Mouse (Mus musculus): ENCODE data around the gene Acad11. TPM values are rescaled to one million over a fixed set of nuclear protein-coding genes. Genes with fewer than 3 reads are reported as not detected.

Gene Acad11
- total RNA-seq, 2 experiments from 2014 or later = 21.9 to 25.6 TPM

GRCm38 (mm10) chr9:104130141-104130755 lies 67.1 kb downstream of the Acad11 start:
- no peak for DNase-seq (ENCODE audit: low spot score in 2 of 2)
- intact Hi-C loops (cut with DNase I) = no loop called here

GRCm38 (mm10) chr9:104140351-104140750 lies 77.2 kb downstream of the Acad11 start:
- intact Hi-C loops (cut with DNase I) = no loop called here
- no peak for DNase-seq (ENCODE audit: low spot score in 2 of 2)

- no peak for DNase-seq (ENCODE audit: low spot score in 2 of 2)
- intact Hi-C loops (cut with DNase I) = no loop called here
These were observed 79.6 kb downstream of the Acad11 start for GRCm38 (mm10) chr9:104142805-104143204.

GRCm38 (mm10) chr9:104144314-104144996 lies 81.3 kb downstream of the Acad11 start:
- intact Hi-C loops (cut with DNase I) = no loop called here
- no peak for DNase-seq (ENCODE audit: low spot score in 2 of 2)

- intact Hi-C loops (cut with DNase I) = no loop called here
- DNase-seq (ENCODE audit: low spot score in 2 of 2) = no peak
These were observed 83.5 kb downstream of the Acad11 start for GRCm38 (mm10) chr9:104146683-104147082.

- DNase-seq (ENCODE audit: low spot score in 2 of 2) = no peak
- intact Hi-C loops (cut with DNase I) = no loop called here
These were observed 85.8 kb downstream of the Acad11 start for GRCm38 (mm10) chr9:104148969-104149368.

- intact Hi-C loops (cut with DNase I) = loop anchor here (10.0 kb wide), 1 partner anchor 67 kb away; no protein-coding TSS in a partner anchor
- no peak for DNase-seq (ENCODE audit: low spot score in 2 of 2)
These were observed 88.9 kb downstream of the Acad11 start for GRCm38 (mm10) chr9:104152121-104152520.

GRCm38 (mm10) chr9:104155100-104155715 lies 92.0 kb downstream of the Acad11 start:
- intact Hi-C loops (cut with DNase I) = loop anchor here (10.0 kb wide), 1 partner anchor 70 kb away; no protein-coding TSS in a partner anchor
- no peak for DNase-seq (ENCODE audit: low spot score in 2 of 2)

- intact Hi-C loops (cut with DNase I) = loop anchor here (10.0 kb wide), 1 partner anchor 72 kb away; no protein-coding TSS in a partner anchor
- no peak for DNase-seq (ENCODE audit: low spot score in 2 of 2)
These were observed 93.3 kb downstream of the Acad11 start for GRCm38 (mm10) chr9:104156506-104156905.

- no peak for DNase-seq (ENCODE audit: low spot score in 2 of 2)
- intact Hi-C loops (cut with DNase I) = loop anchor here (10.0 kb wide), 1 partner anchor 72 kb away; no protein-coding TSS in a partner anchor
These were observed 94.1 kb downstream of the Acad11 start for GRCm38 (mm10) chr9:104157291-104157690.

- DNase-seq (ENCODE audit: low spot score in 2 of 2) = no peak
- intact Hi-C loops (cut with DNase I) = no loop called here
These were observed 97.9 kb downstream of the Acad11 start for GRCm38 (mm10) chr9:104161117-104161516.

- DNase-seq (ENCODE audit: low spot score in 2 of 2) = no peak
- intact Hi-C loops (cut with DNase I) = no loop called here
These were observed 101.0 kb downstream of the Acad11 start for GRCm38 (mm10) chr9:104164194-104164593.

- intact Hi-C loops (cut with DNase I) = no loop called here
These were observed 102.7 kb downstream of the Acad11 start for GRCm38 (mm10) chr9:104165926-104166325.

GRCm38 (mm10) chr9:104169986-104170385 lies 106.8 kb downstream of the Acad11 start:
- intact Hi-C loops (cut with DNase I) = no loop called here
- DNase-seq (ENCODE audit: low spot score in 2 of 2) = no peak

More at GRCm38 (mm10) chr9:104165926-104166325, 102.7 kb downstream of the Acad11 start:
- DNase-seq (ENCODE audit: low spot score in 2 of 2) = no peak

GRCm38 (mm10) chr9:104171651-104172050 lies 108.5 kb downstream of the Acad11 start:
- intact Hi-C loops (cut with DNase I) = no loop called here
- DNase-seq (ENCODE audit: low spot score in 2 of 2) = no peak

- no peak for DNase-seq (ENCODE audit: low spot score in 2 of 2)
- intact Hi-C loops (cut with DNase I) = no loop called here
These were observed 109.2 kb downstream of the Acad11 start for GRCm38 (mm10) chr9:104172342-104172741.

Other genes with a start within 250 kb of the Acad11 start
- 1 to 10 TPM; 5.4 to 7.6 TPM for gene Nphp3, start 60.8 kb upstream of the Acad11 start, total RNA-seq (2021)
- not detected for gene Gm28305, start 22.7 kb upstream of the Acad11 start, total RNA-seq (2021)
- gene Uba5, start 243 bp upstream of the Acad11 start, total RNA-seq (2021) = 10 to 100 TPM; 38.9 to 45.4 TPM
- gene Ackr4, start 63.6 kb downstream of the Acad11 start, total RNA-seq (2021) = under 1 TPM in 1 of 2 experiments, not detected in 1; 0.12 TPM
- gene Dnajc13, start 199.6 kb downstream of the Acad11 start, total RNA-seq (2021) = 10 to 100 TPM; 54.5 to 70.4 TPM

Measured in left cerebral cortex, postnatal 36 days (tissue).